Mouse (Mus musculus) left cerebral cortex, postnatal 36 days (tissue): ENCODE measurements around the gene Trak1. TPM values are rescaled to one million over a fixed set of nuclear protein-coding genes. Genes with fewer than 3 reads are reported as not detected.
A peak's percentile ranks its signal among the peaks of the same experiment; 100 is the strongest.

Experiments
- DNase-seq, 2 experiments: peaks; one replicate each; pipeline ENCODE4 v3.0.0; 2021 to 2022; ENCODE audit warnings: low spot score in 2 of 2, mixed read lengths in 1 of 2
- intact Hi-C: fragments of 180-260 bp; cut with DNase I; formaldehyde crosslinking; loops from one replicate; pipeline ENCODE4 v1.15.1; 2025
- total RNA-seq, 2 experiments: library from RNA; stranded (reverse); gene quantifications; 2 replicates each; pipeline ENCODE4 v1.2.3; 2021

The Trak1 gene
- total RNA-seq, 2 experiments from 2014 or later: 229 to 269 TPM

DNA sequence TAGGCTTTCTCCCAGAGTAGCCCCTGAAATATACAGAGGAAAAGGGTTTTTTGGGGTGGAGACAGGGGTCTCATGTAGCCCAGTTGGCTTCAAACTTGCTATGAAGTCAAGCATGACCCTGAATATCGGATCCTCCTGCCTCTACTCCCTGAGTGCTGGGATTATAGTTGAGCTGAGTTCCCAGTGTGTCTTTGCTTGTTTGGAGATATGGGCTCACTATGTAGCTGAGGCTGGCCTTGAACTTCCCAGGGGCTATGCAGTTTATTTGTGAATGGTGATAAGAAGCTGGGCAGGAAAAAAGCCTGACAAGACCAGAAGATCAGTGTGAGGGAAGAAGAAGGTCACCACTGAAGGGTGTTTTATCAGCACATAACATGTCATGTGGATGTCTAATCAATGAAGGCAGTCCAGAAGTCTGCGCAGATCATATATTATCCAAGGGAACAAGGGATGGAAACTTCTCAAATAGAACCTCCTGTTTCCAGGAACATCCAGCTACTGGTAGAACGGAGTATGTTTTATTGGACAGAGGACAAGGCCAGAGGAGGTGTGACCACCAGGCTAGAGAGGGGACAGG lies 10.9 kb upstream of the Trak1 start:
- no peak for DNase-seq
- intact Hi-C loops: no loop called here

DNA sequence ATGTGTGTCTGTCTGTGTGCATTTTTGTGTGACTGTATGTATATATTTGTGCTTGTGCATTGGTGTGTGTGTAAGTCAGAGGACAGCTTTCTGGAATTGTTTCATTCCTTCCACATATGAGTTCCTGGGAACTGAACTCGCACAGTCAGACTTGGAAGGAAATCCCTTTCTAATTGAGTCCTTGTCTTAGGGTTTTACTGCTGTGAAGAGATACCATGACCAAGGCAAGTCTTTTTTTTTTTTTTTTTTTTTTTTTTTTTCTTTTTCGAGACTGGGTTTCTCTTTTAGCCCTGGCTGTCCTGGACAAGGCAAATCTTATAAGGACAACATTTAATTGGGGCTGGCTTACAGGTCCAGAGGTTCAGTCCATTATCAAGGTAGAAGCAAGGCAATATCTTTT lies 6.0 kb upstream of the Trak1 start:
- intact Hi-C loops: no loop called here
- no peak for DNase-seq

DNA sequence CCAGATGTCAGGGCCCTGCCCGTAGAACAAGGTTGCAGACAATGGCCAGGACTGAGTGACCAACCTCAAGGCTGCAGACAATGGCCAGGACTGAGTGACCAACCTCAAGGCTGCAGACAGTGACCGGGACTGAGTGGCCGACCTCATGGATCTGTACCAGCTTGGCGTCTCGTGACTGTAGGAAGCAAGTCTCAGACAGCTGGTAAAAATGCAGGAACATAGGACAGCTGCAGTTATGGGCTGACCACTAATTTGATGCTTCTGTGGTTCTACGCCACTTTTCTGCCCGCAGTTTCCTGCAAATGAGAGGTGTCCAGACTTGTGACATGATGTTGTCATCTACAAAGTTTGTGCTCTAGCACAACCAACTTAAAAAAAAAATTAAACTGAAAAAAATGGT lies 4.1 kb upstream of the Trak1 start:
- intact Hi-C loops: no loop called here
- DNase-seq: no peak

DNA sequence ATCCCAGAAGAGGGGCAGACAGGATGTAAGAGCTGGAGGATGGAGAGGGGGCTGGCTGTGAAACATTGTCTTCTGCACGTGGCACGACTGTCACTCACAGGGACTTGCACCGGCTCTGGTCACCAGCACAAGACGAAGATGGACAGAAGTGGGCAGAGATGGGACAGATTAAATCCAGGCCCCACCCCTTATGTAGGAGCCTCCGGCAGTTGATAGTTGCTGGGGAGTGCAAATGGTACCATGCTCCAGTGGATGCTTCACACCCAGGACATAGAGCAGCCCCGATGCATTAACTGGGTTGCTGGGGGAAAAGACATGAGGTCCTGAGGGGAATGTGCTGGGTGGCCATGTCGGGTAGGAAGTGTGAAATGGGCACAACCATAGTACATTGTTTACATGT lies 2.1 kb upstream of the Trak1 start:
- intact Hi-C loops: loop anchor here (5.0 kb wide), 1 partner anchor 77 kb away; no protein-coding TSS in a partner anchor

DNA sequence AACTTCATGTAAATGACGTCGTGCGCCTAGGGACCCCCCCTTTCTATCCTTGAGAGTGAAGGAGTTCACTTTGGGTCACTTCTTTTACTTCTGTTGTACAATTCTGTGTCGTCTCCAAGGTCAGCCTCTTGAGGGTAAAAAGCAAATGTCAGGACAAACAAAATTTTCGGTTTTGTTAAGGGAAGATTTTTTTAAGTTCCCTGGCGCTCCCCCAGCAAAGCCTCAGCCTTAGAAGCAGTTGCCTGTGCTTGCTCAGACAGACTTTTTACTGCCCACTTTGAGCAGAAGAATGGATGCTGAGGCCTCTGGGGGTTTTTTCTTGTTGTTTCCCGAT lies 730 bp downstream of the Trak1 start:
- no peak for DNase-seq
- intact Hi-C loops: loop anchor here (5.0 kb wide), 1 partner anchor 74 kb away; no protein-coding TSS in a partner anchor

More for the DNA sequence above, 2.1 kb upstream of the Trak1 start:
- DNase-seq: no peak

DNA sequence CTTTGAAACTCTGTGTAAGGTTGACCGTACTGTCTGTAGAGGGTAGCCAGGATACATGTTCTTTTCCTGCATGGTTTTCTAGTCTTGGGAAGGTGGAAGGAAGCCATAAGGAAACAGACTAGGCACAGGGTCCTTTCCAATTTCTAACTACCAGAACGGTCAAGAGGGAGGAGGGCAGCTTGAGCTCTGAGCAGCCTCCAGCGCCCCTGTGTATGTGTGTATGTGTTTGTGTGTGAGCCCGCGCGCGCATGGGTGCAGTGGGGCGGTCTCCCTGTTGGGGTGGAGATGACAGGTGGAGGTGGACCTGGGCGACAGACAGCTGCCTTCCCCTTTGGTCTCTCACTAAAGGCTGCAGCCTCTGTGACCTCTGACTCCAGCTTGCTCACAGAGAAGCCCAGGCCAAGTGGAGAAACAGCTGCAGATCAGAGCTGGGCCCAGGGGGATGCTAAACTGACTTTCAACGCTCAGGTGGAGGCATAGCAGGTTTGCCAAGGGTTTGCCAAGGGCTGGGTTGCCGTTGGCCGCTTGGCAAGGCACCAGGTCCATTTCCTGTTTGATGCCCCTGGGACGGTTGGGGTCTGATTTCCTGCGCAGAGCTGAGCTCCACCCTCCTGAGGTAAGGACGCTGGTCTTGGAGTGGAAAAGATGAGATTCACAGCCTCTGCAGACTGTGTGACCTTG lies 1.2 kb downstream of the Trak1 start:
- no peak for DNase-seq
- intact Hi-C loops: loop anchor here (5.0 kb wide), 1 partner anchor 74 kb away; no protein-coding TSS in a partner anchor

DNA sequence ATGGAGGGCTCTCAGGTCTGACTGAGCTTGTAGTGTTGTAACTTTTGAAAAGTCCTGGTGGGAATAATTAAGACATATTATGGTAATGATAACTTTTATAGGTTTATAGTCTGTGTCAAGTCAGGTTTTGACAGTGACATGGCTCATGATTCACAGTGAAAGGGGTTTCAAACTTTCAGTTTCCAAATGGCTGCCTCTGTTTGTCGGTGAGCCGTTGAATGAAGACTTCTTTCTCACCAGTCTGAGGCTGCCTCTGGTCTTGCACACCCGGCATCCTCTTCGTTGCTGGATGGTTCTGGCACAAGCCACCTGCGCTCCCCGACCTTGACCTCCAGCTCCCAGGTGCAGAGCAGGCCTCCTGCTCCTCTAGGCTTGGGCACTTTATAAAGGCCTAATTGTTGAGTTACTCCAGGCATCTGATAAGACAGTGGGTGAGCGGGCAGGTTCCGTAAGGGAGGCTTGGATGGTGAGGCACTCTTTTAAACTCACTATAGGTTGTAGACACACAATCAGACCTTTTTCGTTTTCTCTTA lies 2.0 kb downstream of the Trak1 start:
- intact Hi-C loops: loop anchor here (5.0 kb wide), 1 partner anchor 73 kb away; no protein-coding TSS in a partner anchor

DNA sequence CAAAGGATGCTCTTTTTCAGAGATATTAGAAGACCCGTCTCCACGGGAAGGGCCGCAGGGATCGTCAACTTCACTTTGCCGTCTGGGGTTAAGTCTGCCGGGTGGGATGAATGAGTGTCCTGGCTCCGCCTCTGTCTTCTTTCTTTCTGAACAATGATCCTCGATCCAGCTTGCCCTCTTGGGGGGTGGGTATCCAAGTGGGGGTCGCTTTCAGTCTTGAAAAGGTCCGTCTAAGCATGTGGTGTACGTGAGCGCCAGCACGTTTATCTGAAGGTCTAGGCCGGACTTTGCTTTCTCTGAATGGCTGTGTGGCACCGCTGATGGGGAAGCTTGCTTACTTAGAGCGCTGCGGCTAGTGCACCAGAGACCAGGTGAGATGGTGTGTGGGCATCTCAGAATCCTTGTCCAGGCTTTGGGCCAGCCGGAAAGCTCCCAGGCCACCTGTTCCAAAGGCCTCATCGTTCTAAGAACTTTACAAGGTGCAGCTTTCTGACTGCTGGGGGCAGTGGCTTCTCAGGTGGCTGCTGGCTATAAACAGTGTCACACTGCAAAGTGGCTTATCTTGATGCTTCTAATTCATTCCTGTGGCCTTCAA lies 2.8 kb downstream of the Trak1 start:
- intact Hi-C loops: loop anchor here (5.0 kb wide), 1 partner anchor 72 kb away; no protein-coding TSS in a partner anchor
- no peak for DNase-seq

More for the DNA sequence above, 2.0 kb downstream of the Trak1 start:
- no peak for DNase-seq

DNA sequence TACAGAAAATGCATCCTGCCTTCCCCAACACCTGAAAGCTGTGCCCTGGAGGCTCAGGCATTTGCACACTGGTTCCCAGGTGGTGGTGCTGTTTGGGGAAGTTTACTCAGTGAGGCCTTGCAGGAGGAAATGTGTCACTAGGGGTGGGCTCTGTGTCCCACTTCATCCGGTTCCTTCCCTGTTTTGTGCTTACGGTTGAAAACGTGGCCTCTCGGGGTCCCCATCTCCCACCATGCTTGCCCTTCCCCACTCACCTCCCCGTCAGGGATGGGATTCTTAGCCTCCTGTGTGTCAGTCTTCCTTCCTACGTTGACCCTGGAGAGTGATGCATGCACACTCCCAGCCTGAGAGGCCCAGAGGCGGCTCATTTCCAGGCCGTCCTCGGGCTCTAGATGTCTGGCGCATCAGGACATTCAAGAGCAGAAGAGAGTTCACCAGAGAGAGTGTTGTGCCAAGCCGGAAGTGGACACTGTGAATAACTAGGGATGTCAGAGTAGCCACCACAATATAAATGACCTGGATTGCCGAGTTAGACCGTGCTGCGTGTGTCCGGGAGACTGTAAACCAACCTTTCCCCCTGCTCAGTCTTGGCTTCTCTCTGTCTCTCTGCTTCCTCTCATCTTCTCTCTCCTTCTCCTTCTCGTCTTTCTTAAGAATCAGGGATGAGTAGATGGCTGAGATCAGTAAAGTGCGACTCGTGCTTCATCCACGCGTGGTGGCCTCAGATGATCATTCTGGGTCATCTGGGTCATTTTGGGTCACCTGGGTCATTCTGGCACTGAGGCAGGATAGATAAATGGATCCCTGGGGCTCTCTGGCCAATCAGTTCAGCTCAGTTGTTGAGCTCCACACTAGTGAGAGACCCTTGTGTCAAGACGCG lies 4.0 kb downstream of the Trak1 start:
- DNase-seq: no peak
- intact Hi-C loops: no loop called here

DNA sequence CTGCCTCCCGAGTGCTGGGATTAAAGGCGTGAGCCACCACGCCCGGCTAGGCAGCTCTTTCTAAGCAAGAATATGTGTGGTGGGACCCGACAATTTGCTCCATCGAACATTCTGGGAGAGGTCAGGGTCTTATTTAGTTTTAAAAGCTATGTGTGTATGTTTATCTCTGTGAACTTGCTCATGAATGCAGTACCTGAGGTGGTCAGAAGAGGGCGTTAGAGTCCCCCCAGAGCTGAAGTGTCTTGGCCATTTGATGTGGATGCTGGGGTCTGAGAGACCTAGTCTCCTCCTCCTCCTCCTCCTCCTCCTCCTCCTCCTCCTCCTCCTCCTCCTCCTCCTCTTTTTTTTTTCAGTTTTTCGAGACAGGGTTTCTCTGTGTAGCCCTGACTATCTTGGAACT lies 5.2 kb downstream of the Trak1 start:
- no peak for DNase-seq
- intact Hi-C loops: no loop called here

DNA sequence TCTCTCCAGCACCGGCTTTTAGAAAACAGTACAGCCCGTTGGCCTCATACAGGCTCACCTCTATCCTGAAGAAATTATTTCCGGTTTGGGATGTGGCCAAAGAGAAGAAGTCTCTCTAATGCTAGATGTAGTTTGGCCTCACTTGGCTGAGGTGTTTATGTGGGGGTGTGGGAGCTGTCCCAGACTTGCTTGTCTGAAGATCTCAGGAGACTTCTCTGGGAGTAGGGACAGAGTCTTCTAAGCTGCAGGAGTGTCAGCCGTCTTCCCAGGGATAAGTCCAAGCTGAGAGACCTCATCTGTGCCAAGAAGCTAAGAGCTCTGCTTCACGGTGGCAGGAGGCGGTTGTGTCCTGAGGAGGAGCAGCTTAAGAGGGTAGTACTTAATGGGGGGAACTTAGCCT lies 5.8 kb downstream of the Trak1 start:
- no peak for DNase-seq
- intact Hi-C loops: no loop called here

DNA sequence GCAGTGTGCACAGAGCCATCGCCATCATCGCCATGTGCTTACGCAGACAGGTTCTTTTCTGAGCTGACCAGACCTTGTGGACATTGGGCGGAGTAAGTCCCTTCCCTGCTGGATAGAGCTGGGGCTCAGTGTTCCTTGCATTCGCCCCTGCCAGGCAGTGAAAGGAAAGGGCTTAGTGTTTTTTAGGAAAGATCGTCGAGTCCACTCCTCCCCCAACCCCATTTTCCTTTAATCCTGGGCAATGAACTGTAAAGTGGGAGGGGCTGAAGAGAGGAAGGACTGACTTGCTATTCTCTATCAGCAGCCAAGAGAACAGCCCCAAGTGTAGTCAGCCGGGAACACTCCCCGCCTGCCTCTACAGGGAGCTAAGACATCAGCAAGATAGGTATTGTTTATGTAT lies 6.4 kb downstream of the Trak1 start:
- intact Hi-C loops: no loop called here
- no peak for DNase-seq

DNA sequence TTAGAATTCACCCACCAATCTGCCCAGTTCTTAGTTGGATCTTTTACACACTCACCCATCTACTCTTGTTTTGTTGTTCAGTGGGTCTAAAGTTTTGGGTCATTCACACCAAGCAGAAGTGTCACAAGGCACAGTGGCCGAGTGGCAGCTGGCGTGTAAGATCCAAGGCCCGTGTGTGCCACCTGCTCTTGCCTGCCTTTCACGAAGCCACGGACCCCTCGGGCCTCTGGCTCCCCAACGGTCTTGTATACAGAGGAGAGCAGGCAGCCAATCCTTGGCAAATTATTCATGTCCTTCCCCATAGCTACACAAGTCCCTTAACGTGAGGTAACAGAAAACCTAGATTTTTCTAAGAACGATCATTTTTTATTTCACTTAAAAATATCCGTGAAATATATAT lies 7.2 kb downstream of the Trak1 start:
- intact Hi-C loops: no loop called here
- DNase-seq: no peak

DNA sequence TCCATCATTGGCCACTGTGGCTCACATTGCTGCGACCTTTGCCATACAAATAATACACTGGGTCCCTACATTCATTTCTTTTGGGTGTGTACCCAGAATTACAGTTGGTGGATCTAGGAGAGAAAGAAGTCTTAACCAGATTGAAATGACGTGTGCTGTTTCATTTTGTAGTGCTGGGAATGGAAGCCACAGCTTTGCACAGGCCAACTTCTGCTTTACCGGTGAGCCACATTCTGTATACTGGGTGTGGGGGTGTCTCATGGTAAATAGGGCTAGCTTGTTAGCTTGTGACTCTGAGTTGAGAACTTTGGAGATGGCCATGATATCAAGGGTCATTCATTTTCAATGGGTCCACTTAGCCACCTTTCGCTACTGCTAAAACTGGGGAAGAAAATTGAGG lies 8.2 kb downstream of the Trak1 start:
- DNase-seq: no peak
- intact Hi-C loops: no loop called here

DNA sequence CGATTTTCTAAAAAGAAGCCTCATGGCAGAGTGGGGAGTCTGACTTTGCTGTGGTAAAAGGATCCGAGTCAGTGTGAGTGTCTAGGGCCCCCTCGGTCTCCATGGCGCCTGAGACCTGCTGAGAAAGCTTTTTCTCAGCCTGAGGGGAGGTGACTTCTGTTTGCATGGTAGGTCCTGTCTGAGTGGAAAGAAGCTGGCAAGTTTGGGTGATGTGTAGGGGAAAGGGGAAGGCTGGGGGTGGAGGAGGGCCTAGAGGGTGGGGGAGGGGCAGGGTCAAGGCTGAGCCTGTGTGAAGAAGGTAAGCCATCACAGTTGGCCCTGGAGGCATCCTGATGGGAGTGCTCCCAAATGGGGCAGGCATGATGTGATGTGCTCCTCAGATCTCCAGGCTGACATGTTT lies 12.0 kb downstream of the Trak1 start:
- no peak for DNase-seq
- intact Hi-C loops: no loop called here

DNA sequence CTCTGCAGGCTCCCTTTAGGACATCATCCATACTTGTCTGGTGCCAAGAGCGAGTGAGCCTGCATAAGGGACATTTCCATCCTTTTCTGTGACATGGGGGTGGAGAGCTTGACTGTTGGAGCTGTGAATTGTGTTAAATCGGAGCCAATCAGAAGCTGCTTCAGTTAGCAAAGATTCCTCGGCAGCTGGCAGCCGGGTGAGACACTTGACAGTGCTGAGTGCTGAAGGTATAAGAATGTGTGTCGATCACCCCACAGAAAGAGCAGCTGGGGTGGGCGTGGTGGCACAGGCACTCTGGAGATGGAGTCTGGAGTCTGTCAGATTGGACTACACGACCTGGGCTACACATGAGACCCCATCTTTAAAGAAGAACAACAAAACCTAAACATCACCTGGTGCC lies 13.2 kb downstream of the Trak1 start:
- intact Hi-C loops: loop anchor here (5.0 kb wide), 1 partner anchor 42 kb away; no protein-coding TSS in a partner anchor
- DNase-seq: no peak

DNA sequence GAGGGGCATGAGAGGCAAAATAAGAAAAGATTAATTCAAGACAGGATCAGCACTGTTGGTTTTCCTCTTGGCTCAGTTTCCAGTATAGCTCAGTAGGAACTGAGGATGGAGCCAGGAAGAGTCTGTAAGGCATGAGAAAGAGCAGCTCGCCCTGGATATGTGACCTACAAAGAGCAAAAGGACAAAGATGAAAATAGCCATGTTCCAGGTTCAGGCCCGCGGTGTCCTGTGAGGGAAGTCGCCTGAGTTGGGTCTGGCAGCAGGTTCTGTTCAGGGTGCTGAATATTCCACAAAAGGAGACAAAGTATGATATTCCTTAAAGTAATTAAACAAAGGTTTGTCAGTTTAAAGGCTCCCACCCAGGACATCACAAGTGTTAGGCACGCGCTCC lies 14.5 kb downstream of the Trak1 start:
- intact Hi-C loops: loop anchor here (5.0 kb wide), 1 partner anchor 40 kb away; no protein-coding TSS in a partner anchor
- DNase-seq: no peak

DNA sequence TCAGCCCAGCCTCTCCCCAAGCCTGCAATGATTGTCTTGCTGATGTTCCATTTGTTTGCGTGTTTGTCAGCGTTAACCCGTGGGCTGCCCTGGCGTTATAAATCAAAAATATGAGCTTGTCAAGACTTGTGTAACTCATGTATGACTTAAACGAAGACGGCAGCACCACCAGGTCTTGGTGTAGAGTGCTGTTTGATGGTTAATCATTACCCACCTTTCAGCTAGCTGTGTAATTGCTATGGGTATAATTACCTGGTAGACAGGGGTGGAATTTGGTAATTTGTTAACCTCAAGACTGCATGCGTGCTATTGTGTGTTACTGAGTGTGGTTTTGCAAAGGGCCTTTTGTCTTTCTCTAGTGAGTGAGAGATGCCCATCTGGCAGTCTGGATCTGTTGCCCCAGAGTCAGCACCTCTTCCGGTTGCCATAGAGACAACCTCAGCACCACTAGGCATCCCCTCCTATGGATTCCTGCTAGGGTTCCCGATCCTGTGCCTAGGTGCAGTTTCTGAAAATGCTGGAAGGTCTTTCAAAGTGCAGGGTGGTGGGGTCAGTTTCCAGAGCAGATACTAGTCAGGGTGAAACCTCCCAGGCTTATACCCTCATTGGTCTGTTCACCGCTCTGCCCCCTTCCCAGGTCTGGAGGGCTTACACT lies 15.1 kb downstream of the Trak1 start:
- intact Hi-C loops: loop anchor here (5.0 kb wide), 1 partner anchor 40 kb away; no protein-coding TSS in a partner anchor
- no peak for DNase-seq

DNA sequence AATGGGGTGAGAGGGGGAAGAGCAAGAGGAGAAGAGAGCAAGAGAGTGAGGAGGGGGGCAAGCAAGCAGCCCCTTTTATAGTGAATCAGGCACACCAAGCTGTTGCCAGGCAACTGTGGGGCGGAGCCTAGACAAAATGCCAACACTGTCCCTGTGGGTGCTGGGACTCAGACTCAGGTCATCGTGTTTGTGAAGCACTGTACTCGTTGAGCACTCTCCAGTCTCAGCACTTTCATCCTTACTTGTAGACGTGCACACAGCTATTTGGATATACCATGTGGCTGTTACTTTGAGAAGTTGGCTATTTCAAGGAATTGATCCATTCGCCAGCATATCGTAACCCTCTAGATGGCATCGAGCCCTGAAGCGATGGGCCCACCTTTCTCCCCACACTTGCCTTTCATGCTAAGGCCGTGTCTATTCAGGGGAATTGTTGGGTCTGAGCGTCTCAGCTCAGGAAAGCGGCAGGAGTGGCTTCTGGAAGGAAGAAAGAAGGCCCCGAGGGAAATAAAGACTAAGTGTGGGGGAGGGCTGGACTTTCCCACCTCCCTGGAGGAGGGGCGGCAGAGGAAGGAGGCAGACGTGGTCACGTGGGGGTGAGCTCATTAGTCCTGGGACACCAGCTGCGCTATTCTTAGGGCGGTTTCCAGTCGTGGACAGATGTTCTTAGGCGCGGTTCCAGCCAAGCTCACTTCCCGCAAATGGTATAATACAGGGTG lies 16.5 kb downstream of the Trak1 start:
- intact Hi-C loops: loop anchor here (5.0 kb wide), 1 partner anchor 38 kb away; no protein-coding TSS in a partner anchor
- DNase-seq: peak; percentile 40 to 55
